Mouse (Mus musculus): ENCODE results near the gene Rab10. TPM values are rescaled to one million over a fixed set of nuclear protein-coding genes. Genes with fewer than 3 reads are reported as not detected.

The Rab10 gene
- polyA plus RNA-seq (2016; fragmentation: Nextera tagmentation; extraction: Ambion mirVana), result 140 and 155 TPM in 2 replicates

- Histone ChIP-seq H3K9me3 (0 out of 2 replicates have a peak, but pooled peaks cover 7% of the 10 kb centered on the region), H3K27me3 (no peaks in the 10 kb centered on the region), H3K9ac (replicated peaks) (peak within 1 kb of the TSS; percentile 91), H3K4me1 (peaks cover 11% of the 10 kb centered on the region), H3K4me2 (replicated peaks) (peak within 1 kb of the TSS; percentile 57), H3K4me3 (peak within 1 kb of the TSS; percentile 88), H3K27ac (replicated peaks) (peak within 1 kb of the TSS; percentile 97), H3K36me3 (0 out of 2 replicates have a peak, but pooled peaks cover 5% of the 10 kb centered on the region)
- ATAC-seq (ENCODE audit: low FRiP score, low read depth), result peak; percentile 97
- under 1% methylated on average over 102 of the region's 111 CpGs for WGBS
These were observed at the start of gene Rab10 for GRCm38 (mm10) chr12:3309391-3310320. Rab10 (minus strand) TSS chr12:3309969.

- no peak overlapping the region for H3K27ac ChIP-seq (replicated peaks)
- H3K9ac ChIP-seq (replicated peaks), result no peak overlapping the region
- H3K4me1 ChIP-seq, result no peaks in the 10 kb centered on the region
- no peak overlapping the region for H3K4me3 ChIP-seq
- no peaks in the 10 kb centered on the region for H3K36me3 ChIP-seq
- ATAC-seq (ENCODE audit: low FRiP score, low read depth), result peak; percentile 64
- H3K4me2 ChIP-seq (replicated peaks), result no peak overlapping the region
- H3K9me3 ChIP-seq, result no peaks in the 10 kb centered on the region
- no peaks in the 10 kb centered on the region for H3K27me3 ChIP-seq
- WGBS, result 32% methylated on average over 3 of the region's 3 CpGs
These were observed 49.5 kb upstream of the Rab10 start for GRCm38 (mm10) chr12:3359302-3359701.

- no peak for ATAC-seq (ENCODE audit: low FRiP score, low read depth)
- H3K9me3 ChIP-seq, result no peaks in the 10 kb centered on the region
- no peak overlapping the region for H3K4me3 ChIP-seq
- 74% methylated on average over 16 of the region's 16 CpGs for WGBS
- no peak overlapping the region for H3K4me2 ChIP-seq (replicated peaks)
- no peaks in the 10 kb centered on the region for H3K27me3 ChIP-seq
- no peak overlapping the region for H3K27ac ChIP-seq (replicated peaks)
- H3K4me1 ChIP-seq, result no peaks in the 10 kb centered on the region
- no peak overlapping the region for H3K9ac ChIP-seq (replicated peaks)
- H3K36me3 ChIP-seq, result no peaks in the 10 kb centered on the region
These were observed 47.1 kb upstream of the Rab10 start for GRCm38 (mm10) chr12:3356824-3357223.

GRCm38 (mm10) chr12:3355068-3355467 lies 45.3 kb upstream of the Rab10 start:
- H3K4me1 ChIP-seq, result no peaks in the 10 kb centered on the region
- 89% methylated on average over 8 of the region's 8 CpGs for WGBS
- ATAC-seq (ENCODE audit: low FRiP score, low read depth), result no peak

GRCm38 (mm10) chr12:3352216-3352615 lies 42.4 kb upstream of the Rab10 start:
- ATAC-seq (ENCODE audit: low FRiP score, low read depth), result no peak
- Histone ChIP-seq H3K4me2 (replicated peaks) (no peak overlapping the region), H3K27me3 (no peaks in the 10 kb centered on the region), H3K9me3 (no peaks in the 10 kb centered on the region), H3K9ac (replicated peaks) (no peak overlapping the region), H3K4me3 (no peak overlapping the region), H3K27ac (replicated peaks) (no peak overlapping the region), H3K4me1 (no peaks in the 10 kb centered on the region), H3K36me3 (no peaks in the 10 kb centered on the region)
- 87% methylated on average over 6 of the region's 6 CpGs for WGBS

More at GRCm38 (mm10) chr12:3355068-3355467, 45.3 kb upstream of the Rab10 start:
- no peaks in the 10 kb centered on the region for H3K9me3 ChIP-seq
- H3K4me2 ChIP-seq (replicated peaks), result no peak overlapping the region
- H3K27me3 ChIP-seq, result no peaks in the 10 kb centered on the region
- H3K4me3 ChIP-seq, result no peak overlapping the region
- no peaks in the 10 kb centered on the region for H3K36me3 ChIP-seq
- H3K9ac ChIP-seq (replicated peaks), result no peak overlapping the region
- H3K27ac ChIP-seq (replicated peaks), result no peak overlapping the region

- H3K9me3 ChIP-seq, result no peaks in the 10 kb centered on the region
- no peak for ATAC-seq (ENCODE audit: low FRiP score, low read depth)
- H3K27me3 ChIP-seq, result no peaks in the 10 kb centered on the region
- H3K4me1 ChIP-seq, result no peaks in the 10 kb centered on the region
- no peak overlapping the region for H3K9ac ChIP-seq (replicated peaks)
- H3K36me3 ChIP-seq, result no peaks in the 10 kb centered on the region
- H3K27ac ChIP-seq (replicated peaks), result no peak overlapping the region
- 81% methylated on average over 5 of the region's 5 CpGs for WGBS
- H3K4me2 ChIP-seq (replicated peaks), result no peak overlapping the region
- H3K4me3 ChIP-seq, result no peak overlapping the region
These were observed 40.4 kb upstream of the Rab10 start for GRCm38 (mm10) chr12:3350136-3350535.

- H3K4me3 ChIP-seq, result no peak overlapping the region
- H3K9ac ChIP-seq (replicated peaks), result no peak overlapping the region
- H3K27ac ChIP-seq (replicated peaks), result no peak overlapping the region
- H3K36me3 ChIP-seq, result no peaks in the 10 kb centered on the region
- 88% methylated on average over 2 of the region's 3 CpGs for WGBS
- no peaks in the 10 kb centered on the region for H3K4me1 ChIP-seq
- ATAC-seq (ENCODE audit: low FRiP score, low read depth), result no peak
- no peak overlapping the region for H3K4me2 ChIP-seq (replicated peaks)
- no peaks in the 10 kb centered on the region for H3K9me3 ChIP-seq
- no peaks in the 10 kb centered on the region for H3K27me3 ChIP-seq
These were observed 39.6 kb upstream of the Rab10 start for GRCm38 (mm10) chr12:3349387-3349786.

- Histone ChIP-seq H3K9me3 (no peaks in the 10 kb centered on the region), H3K4me1 (no peaks in the 10 kb centered on the region)
These were observed 37.9 kb upstream of the Rab10 start for GRCm38 (mm10) chr12:3347682-3348081.

GRCm38 (mm10) chr12:3345038-3345437 lies 35.3 kb upstream of the Rab10 start:
- Histone ChIP-seq H3K27ac (replicated peaks) (no peak overlapping the region), H3K9ac (replicated peaks) (no peak overlapping the region), H3K36me3 (no peaks in the 10 kb centered on the region), H3K4me2 (replicated peaks) (no peak overlapping the region), H3K9me3 (no peaks in the 10 kb centered on the region), H3K4me1 (no peaks in the 10 kb centered on the region), H3K27me3 (no peaks in the 10 kb centered on the region), H3K4me3 (no peak overlapping the region)
- WGBS, result 84% methylated on average over 5 of the region's 5 CpGs
- no peak for ATAC-seq (ENCODE audit: low FRiP score, low read depth)

More at GRCm38 (mm10) chr12:3347682-3348081, 37.9 kb upstream of the Rab10 start:
- no peak overlapping the region for H3K4me3 ChIP-seq
- H3K27ac ChIP-seq (replicated peaks), result no peak overlapping the region
- ATAC-seq (ENCODE audit: low FRiP score, low read depth), result no peak
- no peaks in the 10 kb centered on the region for H3K27me3 ChIP-seq
- no peaks in the 10 kb centered on the region for H3K36me3 ChIP-seq
- H3K4me2 ChIP-seq (replicated peaks), result no peak overlapping the region
- H3K9ac ChIP-seq (replicated peaks), result no peak overlapping the region

GRCm38 (mm10) chr12:3344155-3344554 lies 34.4 kb upstream of the Rab10 start:
- H3K4me1 ChIP-seq, result no peaks in the 10 kb centered on the region
- no peak overlapping the region for H3K4me3 ChIP-seq
- H3K27ac ChIP-seq (replicated peaks), result no peak overlapping the region
- H3K36me3 ChIP-seq, result no peaks in the 10 kb centered on the region
- no peaks in the 10 kb centered on the region for H3K9me3 ChIP-seq
- no peak overlapping the region for H3K4me2 ChIP-seq (replicated peaks)
- 82% methylated on average over 2 of the region's 2 CpGs for WGBS
- ATAC-seq (ENCODE audit: low FRiP score, low read depth), result no peak
- no peak overlapping the region for H3K9ac ChIP-seq (replicated peaks)
- H3K27me3 ChIP-seq, result no peaks in the 10 kb centered on the region

- Histone ChIP-seq H3K36me3 (no peaks in the 10 kb centered on the region), H3K4me1 (no peaks in the 10 kb centered on the region), H3K27me3 (no peaks in the 10 kb centered on the region), H3K4me3 (no peak overlapping the region), H3K9ac (replicated peaks) (no peak overlapping the region), H3K4me2 (replicated peaks) (no peak overlapping the region), H3K9me3 (no peaks in the 10 kb centered on the region), H3K27ac (replicated peaks) (no peak overlapping the region)
- no peak for ATAC-seq (ENCODE audit: low FRiP score, low read depth)
- 67% methylated on average over 1 of the region's 1 CpGs for WGBS
These were observed 29.2 kb upstream of the Rab10 start for GRCm38 (mm10) chr12:3338931-3339330.

- Histone ChIP-seq H3K9me3 (no peaks in the 10 kb centered on the region), H3K4me3 (no peak overlapping the region), H3K27ac (replicated peaks) (no peak overlapping the region), H3K4me1 (no peaks in the 10 kb centered on the region), H3K9ac (replicated peaks) (no peak overlapping the region), H3K36me3 (no peaks in the 10 kb centered on the region), H3K4me2 (replicated peaks) (no peak overlapping the region), H3K27me3 (no peaks in the 10 kb centered on the region)
- ATAC-seq (ENCODE audit: low FRiP score, low read depth), result no peak
- WGBS, result 79% methylated on average over 4 of the region's 4 CpGs
These were observed 19.9 kb upstream of the Rab10 start for GRCm38 (mm10) chr12:3329677-3330076.
